Mouse (Mus musculus) heart, postnatal 4 days (tissue): ENCODE measurements at regions not wholly inside any gene's neighbourhood (a gene's known extent, or its start where the extent isn't known, plus 50 kb on each side); places are given as distances from the start of the nearest gene placed in this dataset.

Experiments used
- DNase-seq: peaks from one replicate; pipeline ENCODE4 v3.0.0; 2021

DNA sequence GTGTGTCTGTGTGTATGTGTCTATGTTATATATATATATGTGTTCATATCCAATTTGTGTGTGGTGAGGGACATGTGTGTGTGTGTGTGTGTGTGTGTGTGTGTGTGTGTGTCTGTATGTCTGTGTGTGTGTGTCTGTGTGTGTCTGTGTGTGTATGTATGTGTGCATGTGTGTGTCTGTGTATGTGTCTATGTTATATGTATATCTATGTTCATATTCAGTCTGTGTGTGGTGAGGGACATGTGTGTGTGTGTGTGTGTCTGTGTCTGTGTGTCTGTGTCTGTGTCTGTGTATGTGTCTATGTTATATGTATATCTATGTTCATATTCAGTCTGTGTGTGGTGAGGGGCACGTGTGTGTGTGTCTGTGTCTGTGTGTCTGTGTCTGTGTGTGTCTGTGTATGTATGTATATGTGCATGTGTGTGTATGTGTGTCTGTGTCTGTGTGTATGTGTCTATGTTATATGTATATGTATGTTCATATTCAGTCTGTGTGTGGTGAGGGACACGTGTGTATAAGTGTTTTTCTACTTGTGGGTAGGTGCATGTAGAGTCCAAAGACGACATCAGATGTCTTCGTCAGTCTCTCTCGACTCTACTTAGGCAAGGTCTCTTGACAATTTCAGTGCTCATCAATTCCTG, 370.5 kb upstream of the Slc7a11 start:
- no peak for DNase-seq

DNA sequence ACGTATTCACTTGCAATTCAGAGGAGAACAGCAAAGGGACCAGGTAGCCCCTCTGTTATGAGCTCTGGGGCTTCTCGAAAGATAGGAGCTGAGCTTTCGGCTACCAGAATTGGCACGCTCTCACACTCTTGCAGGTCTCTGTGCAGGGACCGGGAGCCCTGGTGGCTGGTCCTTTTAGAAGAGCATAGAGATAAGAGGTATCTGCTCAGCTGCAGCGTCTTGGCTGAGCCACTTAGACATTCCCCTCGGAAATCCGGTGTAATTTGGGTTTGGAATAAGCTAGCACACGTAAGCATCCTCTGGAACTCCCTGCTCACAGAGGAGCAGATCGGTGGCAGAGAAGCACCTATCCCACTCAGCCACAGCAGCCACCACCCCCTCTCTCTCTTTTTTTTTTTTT, 372.3 kb upstream of the Slc7a11 start:
- no peak for DNase-seq

- DNase-seq, result peak; percentile 21
These were observed 373.1 kb upstream of the Slc7a11 start for GRCm38 (mm10) chr3:50816479-50816878.

- no peak for DNase-seq
These were observed 373.9 kb upstream of the Slc7a11 start for GRCm38 (mm10) chr3:50817361-50817760.

- DNase-seq, result no peak
These were observed 377.4 kb upstream of the Slc7a11 start for GRCm38 (mm10) chr3:50820776-50821175.

GRCm38 (mm10) chr3:50825534-50826423, 382.4 kb upstream of the Slc7a11 start:
- DNase-seq, result no peak

DNA sequence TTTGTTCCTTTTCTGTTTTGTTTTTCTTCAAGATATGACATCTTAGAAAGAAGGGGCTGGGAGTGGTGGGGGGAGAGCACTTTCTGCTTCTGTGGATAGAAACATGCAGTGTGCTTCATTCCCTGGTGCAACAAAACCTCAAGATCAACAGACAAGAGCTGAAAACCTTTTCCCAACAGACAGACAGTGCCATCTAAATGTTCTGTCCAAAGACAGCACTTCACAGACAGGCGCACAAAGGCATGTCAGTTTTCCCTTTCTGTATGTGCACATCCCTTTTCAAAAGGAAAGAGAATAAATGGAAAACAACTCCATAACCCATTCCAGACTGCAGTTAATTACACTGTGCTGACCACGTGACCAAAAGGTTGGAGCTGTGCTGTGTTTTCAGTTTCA, 383.0 kb upstream of the Slc7a11 start:
- DNase-seq, result no peak

GRCm38 (mm10) chr3:50829211-50829610, 385.8 kb upstream of the Slc7a11 start:
- no peak for DNase-seq

GRCm38 (mm10) chr3:50830446-50830845, 387.0 kb upstream of the Slc7a11 start:
- no peak for DNase-seq

GRCm38 (mm10) chr3:50830926-50831325, 387.5 kb upstream of the Slc7a11 start:
- no peak for DNase-seq

GRCm38 (mm10) chr3:50842216-50842615, 382.0 kb upstream of the Noct start:
- DNase-seq, result no peak

GRCm38 (mm10) chr3:50844835-50845301, 379.4 kb upstream of the Noct start:
- no peak for DNase-seq

DNA sequence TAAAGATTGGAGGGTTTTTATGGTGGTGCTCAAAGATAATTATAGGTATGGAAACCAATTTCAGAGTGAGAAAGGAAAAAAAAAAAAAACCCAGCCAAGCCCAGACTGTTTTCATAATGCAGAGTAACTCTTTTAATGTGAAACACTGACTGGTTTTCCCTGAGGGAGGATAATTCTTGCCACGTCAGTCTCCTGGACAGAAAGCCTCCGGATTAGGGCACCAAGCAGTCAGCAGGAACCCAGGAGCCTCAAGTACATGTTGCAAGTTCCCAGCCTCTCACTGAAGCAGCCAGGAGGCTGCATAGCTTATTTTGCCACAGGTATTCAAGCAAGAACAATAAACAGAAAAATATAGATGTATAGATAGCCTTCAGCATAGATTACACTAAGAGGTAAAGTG, 378.9 kb upstream of the Noct start:
- no peak for DNase-seq

GRCm38 (mm10) chr3:50848528-50848927, 375.7 kb upstream of the Noct start:
- no peak for DNase-seq

DNA sequence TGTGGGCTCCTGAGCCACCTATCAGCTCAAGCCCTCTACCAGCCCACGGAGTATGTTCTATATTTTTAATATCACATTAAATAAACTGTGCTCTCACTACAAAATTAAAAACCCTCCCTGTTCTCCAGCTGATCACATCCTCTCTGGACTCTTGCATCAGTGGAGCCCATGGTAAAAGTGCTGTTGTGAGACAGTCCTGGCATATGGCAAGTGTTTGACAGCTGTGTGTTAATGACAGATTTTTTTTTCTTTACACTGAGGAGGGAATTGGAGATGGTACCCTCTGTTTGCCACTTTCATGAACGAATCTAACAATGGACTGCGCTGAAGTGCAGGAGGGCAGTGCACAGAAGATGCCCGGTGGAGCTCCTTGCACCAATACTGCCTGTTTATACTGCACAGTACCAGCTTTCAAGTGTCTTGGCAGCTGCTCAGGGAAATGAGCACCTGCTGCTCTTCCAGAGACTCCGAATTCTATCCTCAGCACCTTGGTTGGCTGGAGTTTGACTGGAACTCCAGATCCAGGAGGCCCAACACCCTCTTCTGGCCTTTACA, 373.1 kb upstream of the Noct start:
- DNase-seq, result no peak

DNA sequence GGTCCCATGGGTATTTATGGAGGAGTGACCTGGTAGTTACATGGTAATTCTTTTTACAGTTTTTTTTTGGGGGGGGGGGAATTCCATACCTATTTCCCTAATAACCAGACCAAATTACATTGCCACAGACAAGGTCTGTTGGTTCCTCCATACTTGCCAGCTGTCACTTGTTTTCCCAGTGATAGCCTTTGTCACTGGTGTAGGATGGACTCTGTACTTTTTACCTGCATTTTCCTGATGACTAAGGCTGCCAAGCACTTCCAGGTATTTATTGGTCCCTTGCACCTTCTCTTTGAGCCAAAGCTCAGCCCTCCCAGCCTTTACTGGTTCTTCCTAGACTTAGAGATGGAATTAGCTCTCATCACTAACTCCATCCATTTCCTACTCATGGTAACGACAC, 357.1 kb upstream of the Noct start:
- no peak for DNase-seq

- DNase-seq, result no peak
These were observed 355.0 kb upstream of the Noct start for GRCm38 (mm10) chr3:50869211-50869610.

DNA sequence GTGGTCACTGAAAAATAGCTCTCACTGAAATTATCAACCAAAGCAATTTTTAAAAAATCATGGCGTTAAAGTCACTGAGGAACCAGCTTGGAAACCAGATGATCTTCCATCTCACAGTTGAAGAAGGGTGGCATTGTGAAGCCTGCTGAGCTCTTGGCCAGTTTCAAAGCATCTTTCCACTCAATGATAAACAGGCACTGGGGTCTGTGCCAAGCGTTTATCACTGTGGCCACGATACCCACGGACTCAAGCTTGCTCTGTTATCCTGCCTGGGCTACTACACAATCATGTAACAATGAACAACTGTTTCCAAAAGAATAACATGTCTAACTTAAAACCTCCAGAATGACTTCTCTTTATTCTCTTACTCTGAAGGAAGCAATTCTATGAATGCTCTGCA, 345.2 kb upstream of the Noct start:
- no peak for DNase-seq

GRCm38 (mm10) chr3:50879595-50879994, 344.7 kb upstream of the Noct start:
- no peak for DNase-seq

DNA sequence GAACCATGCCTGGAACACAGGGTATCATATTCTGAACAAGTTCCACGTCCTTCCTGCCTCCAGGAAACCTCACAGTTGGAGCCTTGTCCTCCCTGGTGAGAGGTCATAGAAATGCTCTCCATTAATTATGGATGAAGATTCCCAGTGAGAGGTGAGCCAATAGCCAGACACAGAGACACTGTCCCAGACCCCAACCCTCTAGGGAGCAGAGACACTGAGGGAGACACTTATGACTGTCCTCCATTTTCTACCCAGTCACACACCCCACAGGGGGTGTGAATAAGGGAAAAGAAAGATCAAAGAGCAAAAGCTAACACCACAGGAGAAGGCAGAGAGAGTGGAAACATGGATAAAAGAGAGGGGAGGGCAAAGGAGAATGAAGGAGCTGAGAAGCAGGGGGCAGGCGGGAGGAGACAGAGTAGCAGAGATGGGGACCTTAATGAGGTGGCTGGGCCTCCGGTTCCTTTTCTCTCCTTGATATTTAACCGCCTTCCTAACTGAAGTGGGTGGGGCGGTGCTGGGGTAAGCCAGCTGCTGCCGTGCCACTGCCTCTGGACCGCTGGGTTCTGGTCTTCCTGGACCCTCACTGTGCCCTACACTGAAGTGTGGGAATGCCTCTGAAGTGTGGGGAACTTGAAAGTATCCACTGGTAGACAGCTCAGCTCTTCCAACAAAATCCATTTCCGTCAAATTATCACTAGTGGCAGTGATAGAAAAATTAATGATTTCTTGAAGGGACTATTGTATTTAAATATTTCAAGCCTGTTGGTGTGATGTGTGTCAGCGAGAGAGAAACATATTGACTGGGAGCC, 342.6 kb upstream of the Noct start:
- DNase-seq, result no peak

GRCm38 (mm10) chr3:50882249-50882733, 342.0 kb upstream of the Noct start:
- DNase-seq, result no peak

- DNase-seq, result no peak
These were observed 337.9 kb upstream of the Noct start for GRCm38 (mm10) chr3:50886336-50886735.

DNA sequence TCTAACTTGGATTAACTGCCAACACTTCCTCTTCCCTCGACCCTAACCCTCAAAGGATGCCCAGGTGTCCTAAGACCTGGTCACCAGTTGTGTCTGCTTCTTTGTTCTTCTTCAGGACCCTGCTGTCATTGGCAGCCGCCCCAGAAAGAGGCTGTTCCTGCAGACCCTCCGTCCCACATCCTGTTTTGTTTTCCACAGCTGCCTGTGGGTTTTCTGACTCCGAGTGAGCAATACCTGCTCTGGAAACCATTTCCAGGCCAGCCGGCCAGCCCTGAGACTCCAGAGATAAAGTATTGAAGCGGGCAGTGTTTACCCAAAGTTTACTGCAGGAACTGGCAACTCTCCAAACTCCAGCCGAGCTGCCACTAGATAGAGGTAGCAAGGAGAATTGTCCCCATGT, 337.2 kb upstream of the Noct start:
- DNase-seq, result peak; percentile 25
